Comparison of ENCODE assay signal across 8 mouse cellular contexts in genomic region chr8:104441613-104442012, GRCm38 (mm10). TPM values are rescaled to one million over a fixed set of nuclear protein-coding genes. Genes with fewer than 3 reads are reported as not detected.
A peak's percentile ranks its signal among the peaks of the same experiment; 100 is the strongest.
DNase-seq lines count a peak whose midpoint lies in the region; ATAC-seq and TF ChIP-seq lines count a peak whose summit lies in the region.

No protein-coding gene starts in this region.

- no peak for TF ChIP-seq CTCF in cortical plate, adult 2 months (IDR thresholded peaks at IDR 0.05; ENCODE audit: extremely low read depth, insufficient read depth, low read length)

- peak; percentile 46 to 48 for DNase-seq in left cerebral cortex, postnatal 14 days (ENCODE audit: low spot score in 2 of 2)
- no peak for DNase-seq in left cerebral cortex, adult 8-10 months (ENCODE audit: low spot score in 2 of 2)
- DNase-seq in midbrain, embryonic 14.5 days, result peak; percentile 13
- DNase-seq in adrenal gland, adult 8-10 months, result no peak
- no peak for DNase-seq in thymus, postnatal 36 days
- no peak for DNase-seq in urinary bladder, adult 2 months (ENCODE audit: low spot score)

- peaks cover 8% of the 10 kb centered on the region for H3K4me1 ChIP-seq in cortical plate, adult 2 months (ENCODE audit: control insufficient read depth, insufficient read depth, low read length)
- H3K4me1 ChIP-seq in hindbrain, embryonic 13.5 days (replicated peaks), result peaks cover 19% of the 10 kb centered on the region
- H3K4me1 ChIP-seq in midbrain, embryonic 14.5 days (ENCODE audit: control insufficient read depth, insufficient read depth, low read length), result peaks cover 14% of the 10 kb centered on the region

- peak overlapping the region; percentile 93 for H3K4me2 ChIP-seq in hindbrain, embryonic 13.5 days
- peak overlapping the region; percentile 74 for H3K4me2 ChIP-seq in midbrain, embryonic 14.5 days (ENCODE audit: low read length)

- TF ChIP-seq POLR2A in cortical plate, adult 2 months (IDR thresholded peaks at IDR 0.05; ENCODE audit: extremely low read depth, insufficient read depth, low read length), result peak; percentile 6; the same call in 1 of the 2 replicates

- peaks cover 39% of the 10 kb centered on the region for H3K36me3 ChIP-seq in hindbrain, embryonic 13.5 days
- peaks cover 42% of the 10 kb centered on the region for H3K36me3 ChIP-seq in midbrain, embryonic 14.5 days (ENCODE audit: control insufficient read depth, insufficient read depth, low read length)

- no peaks in the 10 kb centered on the region for H3K27me3 ChIP-seq in hindbrain, embryonic 13.5 days
- H3K27me3 ChIP-seq in midbrain, embryonic 14.5 days (ENCODE audit: control insufficient read depth, insufficient read depth, low read length), result no peaks in the 10 kb centered on the region

- peak overlapping the region; percentile 99 for H3K9ac ChIP-seq in hindbrain, embryonic 13.5 days
- H3K9ac ChIP-seq in midbrain, embryonic 14.5 days (replicated peaks; ENCODE audit: low read length), result peak overlapping the region; percentile 97

- H3K9me3 ChIP-seq in hindbrain, embryonic 13.5 days, result no peaks in the 10 kb centered on the region
- no peaks in the 10 kb centered on the region for H3K9me3 ChIP-seq in midbrain, embryonic 14.5 days (ENCODE audit: control insufficient read depth, low read length)

- intact Hi-C loops in left cerebral cortex, postnatal 14 days (cut with DNase I), result loop anchor here (2.0 to 5.0 kb wide), 3 partner anchors 66 to 189 kb away; partner anchors contain the start of genes Cklf and Terb1

- H3K4me3 ChIP-seq in cortical plate, adult 2 months (ENCODE audit: insufficient read depth, low read length), result peak overlapping the region; percentile 83
- H3K4me3 ChIP-seq in hindbrain, embryonic 13.5 days, result peak overlapping the region; percentile 98
- peak overlapping the region; percentile 95 for H3K4me3 ChIP-seq in midbrain, embryonic 14.5 days (replicated peaks; ENCODE audit: low read depth, low read length)

- WGBS in hindbrain, embryonic 13.5 days, result 55% methylated on average over 7 of the region's 7 CpGs
- 47% methylated on average over 7 of the region's 7 CpGs for WGBS in midbrain, embryonic 14.5 days

- H3K27ac ChIP-seq in cortical plate, adult 2 months (ENCODE audit: insufficient read depth, low read length), result no peak overlapping the region; the same call in 1 of the 2 replicates
- H3K27ac ChIP-seq in hindbrain, embryonic 13.5 days, result peak overlapping the region; percentile 94
- peak overlapping the region; percentile 94; the same call in 1 of the 2 replicates for H3K27ac ChIP-seq in midbrain, embryonic 14.5 days (replicated peaks; ENCODE audit: low read depth, low read length)

- ATAC-seq in hindbrain, embryonic 13.5 days (ENCODE audit: low FRiP score), result no peak
- no peak for ATAC-seq in midbrain, embryonic 14.5 days (ENCODE audit: low FRiP score, low TSS enrichment)

RNA-seq across cellular contexts. Expression of gene Dync1li2, which starts 1.2 kb away (rescaled TPM):
- 100 to 1,000 TPM; 254 to 257 TPM for total RNA-seq in left cerebral cortex, postnatal 14 days (2021)
- 100 to 1,000 TPM; 254 to 332 (median 270) TPM for total RNA-seq in left cerebral cortex, adult 8-10 months (2022)
- polyA plus RNA-seq in cortical plate, adult 2 months (2012; rRNA removed), result 161 and 170 TPM in 2 replicates
- polyA plus RNA-seq in hindbrain, embryonic 13.5 days (2015; fragmentation: Nextera tagmentation; extraction: Ambion mirVana), result 115 and 120 TPM in 2 replicates
- polyA plus RNA-seq in midbrain, embryonic 14.5 days (2014; fragmentation: Nextera tagmentation; extraction: Ambion mirVana), result 69.1 and 103 TPM in 2 replicates
- total RNA-seq in adrenal gland, adult 8-10 months (2022), result 100 to 1,000 TPM; 115 to 200 (median 123) TPM
- 79.6 and 85.8 TPM in 2 replicates for polyA plus RNA-seq in urinary bladder, adult 2 months (2012; rRNA removed)

RNA-seq across cellular contexts. Expression of gene Cmtm4, which starts 46.0 kb away (rescaled TPM):
- 10 to 100 TPM; 71.3 to 72.9 TPM for total RNA-seq in left cerebral cortex, postnatal 14 days (2021)
- 10 to 100 TPM; 73.0 to 80.9 (median 75.9) TPM for total RNA-seq in left cerebral cortex, adult 8-10 months (2022)
- polyA plus RNA-seq in cortical plate, adult 2 months (2012; rRNA removed), result 45.7 and 46.2 TPM in 2 replicates
- 2.1 and 2.3 TPM in 2 replicates for polyA plus RNA-seq in hindbrain, embryonic 13.5 days (2015; fragmentation: Nextera tagmentation; extraction: Ambion mirVana)
- 3.6 and 5.1 TPM in 2 replicates for polyA plus RNA-seq in midbrain, embryonic 14.5 days (2014; fragmentation: Nextera tagmentation; extraction: Ambion mirVana)
- total RNA-seq in adrenal gland, adult 8-10 months (2022), result 10 to 100 TPM; 41.3 to 57.6 (median 54.9) TPM
- polyA plus RNA-seq in urinary bladder, adult 2 months (2012; rRNA removed), result 31.4 and 32.1 TPM in 2 replicates

Comparison
In these comparisons a context has a peak if more than half of its experiments do, and no peak if none do; other contexts are left out.
1. DNase-seq: peak in left cerebral cortex, postnatal 14 days (2 of 2) and midbrain, embryonic 14.5 days (single experiment); none in left cerebral cortex, adult 8-10 months (0 of 2), adrenal gland, adult 8-10 months (single experiment), thymus, postnatal 36 days (0 of 2) and urinary bladder, adult 2 months (single experiment).
2. Peak in every context shown above with its lines, with median percentiles within 50 percentile points of each other: H3K4me3 ChIP-seq.